Mouse (Mus musculus) adrenal gland (tissue): Measurements from ENCODE around the gene Rapgef5.

Experiments
- intact Hi-C: fragments of 180-260 bp; cut with DNase I; formaldehyde crosslinking; loops from one replicate; pipeline ENCODE4 v1.15.1; 2025

Gene Rapgef5

DNA sequence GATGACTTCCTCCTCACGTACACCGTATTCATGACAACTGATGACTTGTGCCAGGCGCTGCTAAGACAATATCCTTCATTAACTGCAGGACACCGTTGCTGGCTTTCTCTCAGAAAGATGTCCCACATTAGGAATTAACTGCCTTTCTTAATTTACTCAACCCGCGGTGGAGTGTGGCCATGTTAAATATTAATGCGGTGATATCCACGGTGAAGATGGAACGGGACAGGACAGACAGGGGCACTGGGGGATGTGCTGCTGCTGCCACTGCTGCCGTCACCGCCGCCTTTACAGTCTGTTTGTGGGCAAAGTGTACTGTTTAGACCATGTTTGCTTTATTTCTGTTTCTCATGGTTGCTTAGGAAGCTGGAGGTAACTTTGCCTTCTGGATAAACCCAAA is 193.0 kb downstream of the Rapgef5 start:
- intact Hi-C loops = no loop called here

DNA sequence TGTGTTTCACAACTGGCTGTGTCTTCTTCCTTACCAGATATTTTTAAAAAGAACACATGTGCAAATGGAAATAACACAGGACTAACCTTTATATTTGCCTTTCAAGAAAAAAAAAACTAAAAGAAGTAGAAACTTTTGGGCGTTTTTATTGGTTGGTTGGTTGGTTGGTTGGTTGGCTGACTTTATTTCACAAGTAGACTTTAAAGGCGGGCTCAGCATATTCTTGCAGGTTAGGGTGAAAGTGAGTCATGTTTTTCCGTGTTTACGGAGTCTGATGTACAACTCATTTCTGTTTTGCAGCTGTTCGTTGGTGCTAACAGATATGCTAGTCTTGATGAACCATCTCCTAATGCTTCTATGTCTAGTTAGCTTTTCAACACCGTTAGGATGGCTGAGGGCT is 196.2 kb downstream of the Rapgef5 start:
- intact Hi-C loops = no loop called here

DNA sequence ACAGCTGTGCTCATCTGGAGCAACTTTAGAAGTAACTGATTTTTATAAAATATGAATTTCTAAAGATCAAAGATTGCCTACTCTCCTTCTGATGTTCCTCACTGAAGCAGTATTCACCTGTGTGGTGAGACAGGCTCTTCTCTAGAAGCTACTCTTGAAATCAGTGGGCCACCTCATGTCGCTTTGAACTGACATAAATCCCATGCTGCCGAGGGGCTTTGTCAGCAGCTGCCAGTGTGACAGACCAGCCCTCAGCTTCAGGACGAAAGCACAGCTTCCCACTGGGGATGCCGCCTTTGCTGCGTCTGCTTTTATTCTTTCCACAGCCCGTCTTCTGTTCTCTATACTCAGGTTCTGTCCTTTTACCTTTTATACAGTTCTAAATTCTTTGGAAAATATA is 197.3 kb downstream of the Rapgef5 start:
- intact Hi-C loops = no loop called here

DNA sequence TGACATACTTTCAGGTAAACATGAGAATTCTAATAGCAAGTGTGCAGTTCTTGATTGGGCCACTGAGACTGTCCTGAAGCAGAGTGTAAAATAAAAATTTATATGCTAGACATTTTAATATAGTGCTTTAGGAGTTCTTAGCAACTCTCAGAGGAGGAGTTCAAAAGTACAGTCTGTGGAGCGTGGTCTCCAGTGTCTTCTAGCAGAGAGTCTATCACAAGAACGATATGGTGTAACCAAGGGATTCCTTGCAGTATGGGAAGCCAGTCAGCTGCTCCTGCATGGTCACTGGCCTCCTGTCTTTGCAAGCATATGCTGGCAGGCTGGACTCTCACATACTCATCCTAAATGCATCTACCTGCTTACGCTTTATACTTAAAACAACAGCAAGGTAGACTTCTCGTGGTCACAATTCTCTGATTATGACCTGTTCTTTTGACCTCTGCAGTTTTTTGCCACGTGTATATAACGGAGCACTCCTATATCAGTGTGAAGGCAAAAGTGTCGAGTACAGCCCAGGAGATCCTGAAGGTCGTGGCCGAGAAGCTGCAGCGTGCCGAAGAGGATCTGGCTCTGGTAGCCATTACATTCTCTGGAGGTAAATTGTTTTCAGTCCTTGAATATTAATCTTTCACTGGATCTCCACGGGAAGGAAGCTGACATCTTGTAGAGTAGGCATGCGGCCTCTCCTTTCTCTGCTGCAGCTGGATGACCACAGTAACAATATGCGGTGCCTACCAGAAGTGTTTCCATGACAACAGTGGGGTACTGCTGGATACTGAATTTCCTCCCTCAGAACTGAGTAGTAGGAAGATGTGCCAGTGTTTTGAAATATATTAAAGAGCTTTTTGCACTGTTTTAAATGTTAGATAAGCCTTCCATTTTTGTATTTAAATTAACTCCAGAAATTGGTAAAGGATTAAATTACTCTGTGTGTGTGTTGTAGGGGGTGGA is 204.8 kb downstream of the Rapgef5 start:
- intact Hi-C loops = no loop called here

DNA sequence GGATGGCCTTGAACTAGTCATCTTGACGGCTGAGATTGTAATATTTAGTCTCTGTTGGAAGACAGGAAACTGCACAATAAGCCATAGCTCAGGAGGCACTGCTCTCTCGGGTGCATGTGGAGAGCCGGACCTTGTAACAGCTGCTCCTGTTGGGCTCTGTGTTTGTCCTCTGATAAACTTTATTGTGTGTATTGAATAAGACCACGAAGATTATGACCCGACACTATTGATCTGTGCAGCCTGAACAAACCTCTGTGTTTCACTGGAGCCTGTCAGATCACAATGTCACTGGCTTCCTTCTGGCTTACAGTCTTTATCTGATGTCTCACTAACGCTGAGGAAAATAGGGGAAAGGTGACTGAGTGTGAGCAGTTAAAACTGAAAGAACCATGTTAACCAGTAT is 205.5 kb downstream of the Rapgef5 start:
- intact Hi-C loops = no loop called here

DNA sequence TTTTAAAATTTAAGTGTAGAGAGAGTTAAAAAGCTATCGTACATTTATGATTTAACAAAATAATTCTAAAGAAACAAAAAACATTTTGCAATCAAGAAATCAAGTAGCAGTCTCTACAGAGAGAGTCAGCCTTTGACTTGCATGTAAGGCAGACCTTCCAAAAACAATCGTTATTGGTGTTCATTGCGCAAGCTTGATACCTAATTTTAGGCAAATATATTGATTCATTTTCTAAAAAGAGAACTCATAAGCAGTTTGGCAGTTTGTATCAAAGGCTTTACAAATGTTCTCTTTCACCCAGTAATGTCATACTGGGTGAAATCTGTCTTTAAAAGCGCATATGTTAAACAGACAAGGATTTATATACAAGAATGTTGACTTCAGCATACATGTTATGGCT is 208.7 kb downstream of the Rapgef5 start:
- intact Hi-C loops = no loop called here

DNA sequence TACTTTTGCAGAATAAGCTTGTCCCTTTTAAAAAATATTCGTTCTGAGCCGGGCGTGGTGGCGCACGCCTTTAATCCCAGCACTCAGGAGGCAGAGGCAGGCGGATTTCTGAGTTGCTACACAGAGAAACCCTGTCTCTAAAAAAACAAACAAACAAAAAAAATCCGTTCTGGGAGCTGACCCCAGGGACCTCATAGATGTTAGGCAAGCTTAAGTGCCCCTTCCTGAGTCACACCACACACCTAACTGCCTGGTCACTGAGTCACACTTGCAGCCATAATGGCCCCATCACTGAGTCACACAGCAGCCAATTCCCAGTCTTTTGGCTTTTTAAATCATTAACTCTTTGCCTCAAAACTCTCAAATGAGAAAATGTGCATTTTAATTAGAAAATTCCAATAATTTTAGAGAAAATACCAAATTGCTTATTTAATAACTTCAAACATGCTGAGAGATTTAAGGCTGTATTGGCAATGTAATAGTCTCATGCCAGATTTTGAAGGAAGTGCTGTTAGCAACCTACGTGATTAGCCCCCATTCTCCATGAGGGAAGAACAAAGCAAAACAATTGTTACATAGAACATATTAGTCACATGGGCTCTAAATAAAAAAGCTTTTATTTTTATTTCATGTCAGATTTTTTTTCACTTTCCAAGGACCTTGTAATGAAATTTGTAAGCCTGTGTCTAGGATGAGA is 211.3 kb downstream of the Rapgef5 start:
- intact Hi-C loops = no loop called here

DNA sequence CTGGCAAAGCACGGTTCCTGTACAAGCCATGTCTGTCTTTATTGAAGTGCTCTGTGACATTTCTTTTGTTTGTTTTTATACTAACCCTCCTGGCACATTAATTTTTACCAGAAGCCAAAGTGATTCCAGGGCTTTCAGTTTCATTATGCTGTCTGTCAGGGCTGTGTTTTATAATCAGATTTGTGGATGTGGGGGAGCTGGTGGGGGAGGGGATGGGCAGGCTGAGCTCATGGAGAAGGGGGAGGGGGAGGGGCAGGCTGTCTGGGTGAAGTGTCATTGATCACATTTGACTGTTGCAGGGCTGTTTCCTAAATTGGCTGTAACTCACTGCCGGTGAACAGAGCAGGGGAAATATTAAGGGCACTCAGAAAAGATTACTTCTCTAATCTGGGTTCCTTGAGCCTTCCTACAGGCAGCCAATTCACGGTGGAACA is 211.9 kb downstream of the Rapgef5 start:
- intact Hi-C loops = no loop called here

DNA sequence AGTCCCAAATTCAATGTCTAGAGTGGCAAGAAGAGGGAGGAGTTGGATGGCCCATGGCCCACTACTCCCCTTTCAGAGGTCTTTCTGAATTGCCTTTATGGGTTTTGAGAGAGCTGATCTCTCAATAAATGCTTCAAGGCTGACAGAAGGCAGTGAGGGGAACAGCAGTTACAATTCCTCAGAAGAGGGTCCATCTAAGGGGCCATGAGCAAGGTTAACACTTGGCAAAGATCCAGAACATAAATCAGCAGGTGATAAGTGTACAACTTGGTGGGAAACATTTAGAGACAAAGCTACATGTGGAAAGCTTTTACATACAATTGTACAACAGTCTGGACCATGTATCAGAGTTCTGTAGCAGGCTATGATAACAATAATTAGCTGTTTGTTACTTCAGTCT is 217.3 kb downstream of the Rapgef5 start:
- intact Hi-C loops = no loop called here

DNA sequence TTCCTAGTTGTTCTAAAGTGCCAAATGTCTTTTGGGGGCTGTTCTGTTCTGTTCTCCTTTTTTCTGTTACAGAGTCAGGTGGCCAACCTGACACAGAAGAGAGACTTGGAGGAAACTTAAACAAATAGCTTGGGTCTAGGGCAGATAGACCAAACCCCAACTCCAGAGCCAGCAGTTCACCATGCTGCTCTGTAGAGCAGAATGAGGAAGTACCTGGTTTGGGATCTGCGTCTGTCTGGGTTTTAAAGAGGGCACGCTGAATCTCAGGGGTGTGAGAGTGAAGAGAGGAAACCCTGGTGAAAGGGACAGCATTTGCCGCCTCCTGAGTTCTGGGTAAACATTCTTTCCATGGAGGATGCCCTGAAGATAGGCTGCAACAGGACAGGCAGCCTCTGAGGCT is 219.9 kb downstream of the Rapgef5 start:
- intact Hi-C loops = no loop called here

DNA sequence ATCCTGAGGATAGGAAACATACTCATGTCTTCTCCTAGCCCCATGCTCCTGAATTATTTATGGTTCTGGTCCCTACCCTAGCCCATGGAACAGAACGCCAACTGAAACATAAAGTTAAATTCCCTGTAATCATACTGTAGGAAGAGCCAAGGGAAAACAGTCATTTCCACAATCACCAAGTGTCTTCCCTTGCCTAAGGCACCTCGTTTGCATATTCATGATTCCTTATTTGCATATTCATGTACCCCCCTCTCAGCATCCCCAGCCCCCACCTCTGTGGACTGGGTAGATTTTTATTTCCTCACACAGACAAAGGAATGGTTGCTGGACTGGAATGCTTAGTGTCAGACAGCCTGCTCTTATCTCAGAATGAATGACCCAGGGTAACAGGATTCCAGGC is 220.6 kb downstream of the Rapgef5 start:
- intact Hi-C loops = no loop called here

DNA sequence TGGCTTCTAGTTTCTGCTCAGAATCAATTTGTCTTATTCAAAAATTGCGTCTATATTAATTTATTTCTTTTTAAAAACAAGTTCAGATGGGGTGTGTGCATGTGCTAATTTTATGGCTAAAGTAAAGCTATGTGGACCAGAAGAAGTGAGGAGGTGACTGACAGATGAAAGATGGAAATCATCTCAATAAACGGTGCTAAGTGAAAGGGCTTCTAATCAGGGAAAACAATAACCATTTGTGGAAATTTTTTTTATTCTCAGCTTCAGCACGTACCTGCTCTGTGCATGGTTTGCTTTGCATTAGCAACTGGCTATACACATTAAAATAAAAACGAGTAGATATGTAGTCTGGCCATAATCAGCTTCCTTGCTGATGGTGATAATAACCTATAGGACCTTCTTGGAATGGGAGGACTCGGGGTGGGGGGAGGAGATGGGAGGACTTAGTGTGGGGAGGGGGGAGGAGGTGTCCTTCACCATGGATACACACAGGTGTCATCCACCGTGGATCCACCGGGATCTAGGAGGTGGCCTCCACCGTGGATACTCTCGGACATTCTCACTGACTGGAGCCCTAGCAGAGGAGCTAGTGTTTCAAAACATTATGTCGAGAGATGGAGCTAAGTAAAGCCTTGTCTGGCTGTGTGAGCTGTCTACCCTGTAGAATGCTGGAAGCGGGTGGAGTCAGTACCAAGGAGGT is 221.2 kb downstream of the Rapgef5 start:
- intact Hi-C loops = no loop called here

DNA sequence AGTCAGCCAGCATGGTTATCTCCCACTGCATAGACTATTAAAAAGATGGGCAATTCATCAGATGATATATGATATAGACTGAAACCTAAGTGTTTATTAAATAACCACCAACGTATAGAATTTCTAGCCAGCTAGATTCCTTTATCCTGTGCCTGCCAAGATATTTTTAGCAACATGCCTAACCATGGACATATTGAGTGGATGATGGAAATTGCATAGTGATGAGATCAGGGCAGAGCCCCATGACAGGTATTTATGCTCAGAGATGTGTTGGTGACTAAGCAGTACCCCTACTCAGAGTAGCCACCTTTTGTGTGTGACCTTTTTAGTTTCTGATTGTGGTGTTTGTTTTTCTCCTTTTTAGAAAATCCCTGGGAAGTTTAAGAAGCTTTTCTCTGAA is 226.2 kb downstream of the Rapgef5 start:
- intact Hi-C loops = no loop called here

DNA sequence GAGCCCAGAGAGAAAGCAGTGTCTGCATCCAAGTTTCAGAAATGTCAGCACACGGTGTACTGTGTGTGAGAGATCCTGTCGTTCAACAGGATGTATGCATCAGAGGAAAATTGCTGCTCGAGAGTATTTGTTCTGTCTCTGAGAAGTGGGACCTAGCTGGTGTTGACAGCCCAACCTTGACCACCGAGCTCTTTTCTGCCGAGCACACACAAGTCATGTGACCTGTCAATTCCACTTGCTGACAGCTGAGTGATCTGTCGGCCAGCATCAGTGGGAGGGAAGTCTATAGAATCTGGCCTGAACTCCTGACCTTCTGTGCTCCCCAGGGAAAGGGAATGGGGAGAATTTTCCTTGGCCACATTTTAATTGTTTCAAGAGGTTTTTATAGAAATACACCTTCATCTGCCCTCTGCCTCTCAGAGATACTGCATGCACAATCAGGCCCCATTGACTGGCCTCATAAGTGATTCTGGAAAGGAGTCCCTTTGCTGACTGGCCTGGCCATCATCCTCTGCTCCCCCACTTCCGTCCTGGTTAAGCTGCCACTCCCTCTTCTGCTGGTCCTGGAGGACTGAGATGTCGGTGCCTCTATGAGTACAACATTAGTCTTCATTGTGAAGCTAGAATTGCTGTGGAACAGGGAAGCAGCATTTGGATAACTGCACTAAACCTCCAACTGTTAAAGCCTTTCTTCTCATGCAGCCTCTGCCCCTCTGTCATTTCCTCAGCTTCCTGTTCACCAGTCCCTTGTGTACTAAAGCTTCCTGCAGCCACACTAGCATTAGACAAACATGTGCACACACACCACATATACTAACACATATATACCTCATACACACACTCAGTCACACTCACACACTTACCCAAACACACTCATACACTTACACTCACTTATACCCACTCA is 228.6 kb downstream of the Rapgef5 start:
- intact Hi-C loops = no loop called here

DNA sequence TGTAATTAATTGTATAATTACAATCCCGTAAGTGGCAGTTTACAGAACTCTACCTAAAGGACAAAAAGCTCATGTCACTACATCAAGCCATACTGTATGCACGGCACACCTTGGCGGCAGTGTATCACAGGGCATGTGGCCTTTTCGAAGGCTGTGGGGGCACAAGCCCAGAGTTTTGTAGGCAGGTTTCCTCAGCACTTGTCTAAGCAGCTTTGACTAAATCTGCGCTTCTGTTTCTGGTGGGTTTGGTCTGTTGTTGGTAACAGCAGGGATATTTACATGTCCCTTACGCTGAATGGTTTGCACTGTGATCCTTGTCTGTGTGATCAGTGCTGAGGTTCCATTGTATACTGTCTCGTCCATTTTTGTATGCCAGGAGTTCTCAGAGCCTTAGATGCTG is 230.3 kb downstream of the Rapgef5 start:
- intact Hi-C loops = no loop called here

DNA sequence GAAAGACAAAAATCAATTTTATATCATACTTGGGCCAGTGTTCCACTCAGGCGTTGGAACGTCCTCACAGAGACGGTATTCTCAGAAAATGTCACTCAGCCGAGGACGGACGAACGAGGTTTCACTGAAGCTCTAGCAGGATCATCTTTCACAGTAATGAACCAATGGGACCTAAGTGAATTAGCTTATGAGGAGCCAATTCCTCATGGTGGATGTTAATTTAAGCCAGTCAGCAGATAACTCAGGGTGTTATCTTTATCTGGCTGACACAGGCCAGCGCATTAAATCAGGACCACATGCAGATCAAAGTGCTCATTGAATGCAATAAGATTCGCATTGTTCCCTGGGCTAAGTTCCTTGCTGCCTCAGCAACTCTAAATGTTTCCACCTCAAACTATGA is 234.8 kb downstream of the Rapgef5 start:
- intact Hi-C loops = no loop called here

DNA sequence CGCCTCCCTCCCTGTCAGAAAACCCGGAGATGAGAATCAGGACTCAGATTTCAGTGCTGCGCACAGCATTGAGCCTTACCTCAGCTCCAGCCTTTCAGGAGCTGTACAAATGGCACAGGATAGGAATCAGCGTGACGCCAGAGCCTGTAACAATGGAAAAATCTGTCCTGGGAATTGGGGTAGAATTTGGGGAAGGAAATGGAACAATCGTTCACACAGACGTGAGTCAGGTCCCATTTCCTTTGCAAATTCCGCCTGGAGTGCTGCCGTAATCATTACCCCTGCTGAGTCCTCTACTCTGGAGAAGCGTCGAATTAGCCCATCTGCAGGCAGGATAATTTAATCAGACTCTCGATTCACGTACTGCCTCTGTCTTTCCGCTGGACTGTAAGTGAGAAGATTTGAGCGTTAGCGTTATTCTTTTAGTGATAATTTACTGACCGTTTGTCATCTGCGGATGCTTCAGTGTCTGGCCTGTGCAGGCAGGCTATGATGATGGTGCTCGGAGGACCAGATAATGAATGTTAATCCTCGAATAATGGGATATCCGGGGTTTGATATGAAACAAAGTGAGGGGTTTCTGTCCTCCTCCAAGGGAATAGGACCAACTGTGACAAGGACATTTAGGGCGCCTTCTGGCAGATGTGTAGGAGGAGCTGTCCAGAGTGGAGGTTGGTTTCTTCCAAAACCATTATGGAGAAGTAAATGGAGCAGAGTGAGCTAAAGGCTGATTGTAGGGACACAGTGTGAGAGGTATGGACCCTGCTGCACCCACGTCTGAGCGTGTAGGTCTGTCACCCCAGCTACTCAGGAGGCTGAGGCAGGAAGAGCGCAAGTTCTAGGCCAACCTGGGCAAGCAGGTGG is 235.5 kb downstream of the Rapgef5 start:
- intact Hi-C loops = no loop called here

DNA sequence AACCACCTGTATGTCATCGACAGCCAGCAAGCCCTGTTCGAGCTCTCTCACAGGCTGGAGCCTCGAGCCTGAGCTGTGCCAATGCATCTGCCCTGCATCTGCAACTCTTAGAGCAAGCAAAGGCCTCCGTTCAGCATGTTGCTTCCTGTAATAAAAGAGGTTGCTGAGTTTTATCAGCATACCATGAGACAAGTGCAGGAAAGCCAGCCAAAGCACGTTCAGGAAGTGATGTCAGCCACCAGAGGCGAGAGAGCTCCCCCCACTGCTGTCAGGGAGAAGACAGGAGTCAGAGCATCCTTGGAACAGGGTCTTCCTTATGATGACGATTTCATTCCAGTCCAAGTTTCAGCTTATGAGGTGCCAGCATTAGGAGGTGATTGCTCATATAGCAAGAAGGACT is 239.7 kb downstream of the Rapgef5 start:
- intact Hi-C loops = no loop called here

DNA sequence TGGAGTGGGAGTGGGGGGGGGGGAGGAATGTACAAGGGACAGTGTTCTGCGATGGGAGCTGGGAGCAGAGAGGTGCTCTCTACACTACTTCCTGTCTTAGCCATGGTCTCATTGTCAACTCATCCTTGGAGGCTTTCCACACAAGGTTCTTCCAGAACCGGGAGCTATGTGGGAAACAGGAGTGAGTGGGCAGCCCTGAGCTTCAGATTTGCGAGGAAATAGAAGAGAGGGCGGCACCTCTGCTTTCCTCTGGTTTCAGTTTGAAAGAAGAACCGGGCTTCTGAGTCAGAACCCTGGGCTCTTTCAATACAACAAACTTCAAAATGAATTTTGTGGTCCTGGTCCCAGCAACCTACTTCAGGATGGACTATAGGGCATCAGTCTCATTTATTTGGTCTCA is 244.1 kb downstream of the Rapgef5 start:
- intact Hi-C loops = no loop called here

DNA sequence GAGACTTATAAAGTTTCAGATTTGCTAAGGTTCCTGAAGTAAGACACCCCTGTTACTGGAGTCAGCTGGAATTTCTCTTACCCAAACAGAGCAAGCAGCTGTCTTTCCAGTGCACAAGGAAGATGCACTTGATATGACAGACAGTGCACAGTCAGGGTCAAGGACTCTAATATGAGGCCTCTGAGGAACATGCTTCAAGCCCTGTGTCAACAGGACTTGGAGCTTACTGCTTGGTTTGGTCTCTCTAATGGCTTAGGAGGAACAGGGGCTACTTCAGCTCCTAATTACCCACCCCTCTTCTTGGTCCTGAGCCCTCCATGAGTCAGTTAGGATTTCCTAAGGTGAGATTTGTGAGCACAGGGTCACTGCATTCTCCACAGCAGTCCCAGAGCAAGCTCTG is 244.6 kb downstream of the Rapgef5 start:
- intact Hi-C loops = no loop called here
